ENCODE assay signal across 8 mouse cellular contexts in the genomic region with DNA sequence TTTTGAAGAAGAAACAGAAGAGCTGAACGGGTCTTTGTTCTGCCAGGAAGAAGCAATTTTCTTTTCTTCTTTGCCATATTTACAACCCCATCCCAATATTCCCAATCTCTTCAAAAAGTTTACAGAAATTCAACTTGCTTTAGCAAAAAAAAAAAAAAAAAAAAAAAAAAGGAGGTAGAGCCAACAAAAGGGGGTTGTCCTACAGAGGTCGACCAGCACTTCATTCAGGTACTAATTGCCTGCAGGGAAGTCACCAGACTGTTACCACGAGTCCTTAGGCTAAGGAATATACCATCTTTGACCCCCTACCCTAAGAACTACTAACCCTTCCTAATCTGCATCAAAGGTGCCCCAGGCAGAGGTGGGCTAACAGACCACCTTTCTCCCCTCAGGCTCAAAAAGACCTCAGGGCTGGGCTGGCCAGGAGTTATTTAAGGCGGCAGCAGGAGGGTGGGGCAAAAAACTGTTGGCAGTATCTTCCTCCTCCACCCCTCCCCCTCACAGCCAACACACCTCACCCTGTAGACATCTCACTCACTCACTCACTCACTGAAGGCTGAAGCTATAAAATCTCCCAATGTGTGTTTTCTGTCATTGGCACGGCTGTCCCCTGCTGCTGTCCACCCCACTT. TPM values are rescaled to one million over a fixed set of nuclear protein-coding genes. Genes with fewer than 3 reads are reported as not detected.
A peak's percentile ranks its signal among the peaks of the same experiment; 100 is the strongest.
DNase-seq lines count a peak whose midpoint lies in the region; ATAC-seq and TF ChIP-seq lines count a peak whose summit lies in the region.

No protein-coding gene starts in this region.

- peaks cover 4% of the 10 kb centered on the region; the same call in 1 of the 2 replicates for H3K9me3 ChIP-seq in kidney, embryonic 16.5 days (ENCODE audit: low read length)
- H3K9me3 ChIP-seq in heart, embryonic 11.5 days (replicated peaks; ENCODE audit: control insufficient read depth, low read length): no peaks in the 10 kb centered on the region
- H3K9me3 ChIP-seq in liver, embryonic 11.5 days (ENCODE audit: control insufficient read depth, low read length): no peaks in the 10 kb centered on the region

- 26% methylated on average over 5 of the region's 5 CpGs for WGBS in kidney, embryonic 16.5 days
- 7% methylated on average over 5 of the region's 5 CpGs for WGBS in heart, embryonic 11.5 days (ENCODE audit: insufficient replicate concordance)
- 15% methylated on average over 5 of the region's 5 CpGs for WGBS in liver, embryonic 11.5 days
- 20% methylated on average over 5 of the region's 5 CpGs for WGBS in small intestine, adult 2 months

- H3K4me2 ChIP-seq in kidney, embryonic 16.5 days (replicated peaks; ENCODE audit: low read depth, low read length): peak overlapping the region; percentile 95
- peak overlapping the region; percentile 89 for H3K4me2 ChIP-seq in heart, embryonic 11.5 days
- peak overlapping the region; percentile 71 for H3K4me2 ChIP-seq in liver, embryonic 11.5 days

- no peak for TF ChIP-seq CTCF in small intestine, adult 2 months (IDR thresholded peaks at IDR 0.05; ENCODE audit: extremely low read depth, insufficient read length, insufficient replicate concordance, low read depth, low read length)

- H3K36me3 ChIP-seq in kidney, embryonic 16.5 days (ENCODE audit: insufficient read depth, low read length): no peaks in the 10 kb centered on the region
- H3K36me3 ChIP-seq in heart, embryonic 11.5 days (ENCODE audit: control insufficient read depth, insufficient read depth, low read length): no peaks in the 10 kb centered on the region
- H3K36me3 ChIP-seq in liver, embryonic 11.5 days (ENCODE audit: control insufficient read depth, insufficient read depth, low read length): no peaks in the 10 kb centered on the region
- no peaks in the 10 kb centered on the region for H3K36me3 ChIP-seq in small intestine, adult 2 months (ENCODE audit: control insufficient read depth, insufficient read depth, low read length)

- no peak for DNase-seq in kidney, adult 9 months
- peak; percentile 63 for DNase-seq in c-Kit-positive CD71-positive TER-119-negative erythroid progenitor cells, embryonic 14.5 days (ENCODE audit: low read depth)
- DNase-seq in liver, embryonic 11.5 days (ENCODE audit: low spot score): no peak
- DNase-seq in adrenal gland, adult 8-10 months: no peak
- no peak for DNase-seq in gastrocnemius, postnatal 14 days

- peak overlapping the region; percentile 85; the same call in 1 of the 2 replicates for H3K9ac ChIP-seq in kidney, embryonic 16.5 days (replicated peaks; ENCODE audit: low read length)
- peak overlapping the region; percentile 79; the same call in 1 of the 2 replicates for H3K9ac ChIP-seq in heart, embryonic 11.5 days (ENCODE audit: low read depth, low read length)
- H3K9ac ChIP-seq in liver, embryonic 11.5 days (ENCODE audit: low read depth, low read length): peak overlapping the region; percentile 78

- TF ChIP-seq POLR2A in small intestine, adult 2 months (IDR thresholded peaks at IDR 0.05; ENCODE audit: low read depth, low read length): no peak

- peaks cover 26% of the 10 kb centered on the region for H3K4me1 ChIP-seq in kidney, embryonic 16.5 days (ENCODE audit: insufficient read depth, low read length)
- peaks cover 27% of the 10 kb centered on the region for H3K4me1 ChIP-seq in heart, embryonic 11.5 days (ENCODE audit: control insufficient read depth, insufficient read depth, low read length)
- peaks cover 29% of the 10 kb centered on the region for H3K4me1 ChIP-seq in liver, embryonic 11.5 days (replicated peaks; ENCODE audit: control insufficient read depth, insufficient read depth, low read length)
- H3K4me1 ChIP-seq in small intestine, adult 2 months (ENCODE audit: control insufficient read depth, insufficient read depth, insufficient read length, low read length): peaks cover 5% of the 10 kb centered on the region; the same call in 1 of the 2 replicates

- peak overlapping the region; percentile 70 for H3K4me3 ChIP-seq in kidney, embryonic 16.5 days (ENCODE audit: low read length)
- H3K4me3 ChIP-seq in heart, embryonic 11.5 days (ENCODE audit: low read depth, low read length): peak overlapping the region; percentile 84
- peak overlapping the region; percentile 77 for H3K4me3 ChIP-seq in liver, embryonic 11.5 days (ENCODE audit: low read depth, low read length)
- peak overlapping the region; percentile 26 for H3K4me3 ChIP-seq in small intestine, adult 2 months (ENCODE audit: low read depth, low read length)

- intact Hi-C loops in gastrocnemius, postnatal 14 days (cut with DNase I; ENCODE audit: low total_unique reads): loop anchor here (10.0 kb wide), 1 partner anchor 77 kb away; no protein-coding TSS in a partner anchor

- no peak for ATAC-seq in kidney, embryonic 16.5 days (ENCODE audit: low FRiP score, low TSS enrichment)
- no peak; the same call in 1 of the 2 replicates for ATAC-seq in heart, embryonic 11.5 days (replicated peaks; ENCODE audit: insufficient number of reproducible peaks, low FRiP score, low TSS enrichment)
- ATAC-seq in liver, embryonic 11.5 days (replicated peaks; ENCODE audit: low FRiP score): peak; percentile 56

- H3K27ac ChIP-seq in kidney, embryonic 16.5 days (ENCODE audit: low read length): no peak overlapping the region
- H3K27ac ChIP-seq in heart, embryonic 11.5 days (ENCODE audit: low read depth, low read length): peak overlapping the region; percentile 91
- peak overlapping the region; percentile 84; the same call in 1 of the 2 replicates for H3K27ac ChIP-seq in liver, embryonic 11.5 days (ENCODE audit: low read depth, low read length)
- H3K27ac ChIP-seq in small intestine, adult 2 months (ENCODE audit: insufficient read depth, low read depth, low read length): peak overlapping the region; percentile 42; the same call in 1 of the 2 replicates

- H3K27me3 ChIP-seq in kidney, embryonic 16.5 days (ENCODE audit: insufficient read depth, low read length): no peaks in the 10 kb centered on the region
- H3K27me3 ChIP-seq in heart, embryonic 11.5 days (ENCODE audit: control insufficient read depth, insufficient read depth, low read length): no peaks in the 10 kb centered on the region
- H3K27me3 ChIP-seq in liver, embryonic 11.5 days (replicated peaks; ENCODE audit: control insufficient read depth, insufficient read depth, low read length): no peaks in the 10 kb centered on the region
- H3K27me3 ChIP-seq in small intestine, adult 2 months (ENCODE audit: control insufficient read depth, insufficient read depth, low read length): no peaks in the 10 kb centered on the region

RNA-seq across cellular contexts. Expression of gene Sorbs1, which starts 1.8 kb away (rescaled TPM):
- polyA plus RNA-seq in kidney, embryonic 16.5 days (2015; fragmentation: Nextera tagmentation; extraction: Ambion mirVana): 60.1 and 63.1 TPM in 2 replicates
- 90.6 and 93.6 TPM in 2 replicates for polyA plus RNA-seq in heart, embryonic 11.5 days (2014; fragmentation: Nextera tagmentation; extraction: Ambion mirVana)
- 41.9 and 45.0 TPM in 2 replicates for polyA plus RNA-seq in liver, embryonic 11.5 days (2014; fragmentation: Nextera tagmentation; extraction: Ambion mirVana)
- polyA plus RNA-seq in small intestine, adult 2 months (2012; rRNA removed): 8.8 and 13.2 TPM in 2 replicates
- total RNA-seq in adrenal gland, adult 8-10 months (2022): 100 to 1,000 TPM in 1 of 4 experiments, 10 to 100 TPM in 3; 48.2 to 120 (median 68.1) TPM
- 100 to 1,000 TPM in 1 of 2 experiments, 10 to 100 TPM in 1; 59.4 to 109 TPM for total RNA-seq in gastrocnemius, postnatal 14 days (2021)

Comparison
In these comparisons a context has a peak if more than half of its experiments do, and no peak if none do; other contexts are left out.
1. H3K4me3 ChIP-seq: peak in every context shown above with its lines; median percentile 84 in heart, embryonic 11.5 days; 77 in liver, embryonic 11.5 days; 70 in kidney, embryonic 16.5 days; 26 in small intestine, adult 2 months.